Mouse (Mus musculus) bone marrow macrophage, adult 2 months (primary cell): Measurements from ENCODE around the gene Pde1a.

Experiments
- CTCF ChIP-seq: IDR thresholded peaks from 2 replicates; pipeline ENCODE4 v1.5.1; 2012; ENCODE audit warnings: low read depth, mild to moderate bottlenecking, low read length, moderate library complexity
- POLR2A ChIP-seq: IDR thresholded peaks from 2 replicates; pipeline ENCODE4 v1.6.1; 2012; ENCODE audit warnings: mild to moderate bottlenecking, low read depth, low read length, borderline replicate concordance

DNA sequence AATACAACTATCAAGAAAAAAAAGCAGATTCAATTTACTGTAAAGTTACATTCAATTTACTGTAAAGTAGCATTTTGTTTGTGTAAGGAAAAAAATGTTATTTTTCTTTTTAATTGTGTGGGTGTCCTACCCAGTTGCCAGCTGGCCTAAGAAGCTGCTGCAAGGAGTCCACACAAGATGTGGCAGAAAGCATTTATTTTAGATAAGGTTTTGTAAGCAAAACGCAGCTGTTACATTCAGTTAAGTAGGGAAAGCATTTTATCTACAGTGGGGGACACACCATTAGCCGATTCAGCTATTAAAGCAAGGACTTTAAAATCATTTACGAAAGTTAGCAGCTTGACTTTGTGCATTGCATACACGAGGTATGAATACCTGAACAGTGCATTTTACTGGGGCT is 145.5 kb downstream of the Pde1a start:
- TF ChIP-seq POLR2A (no peak), CTCF (no peak)
